Mouse (Mus musculus) kidney, adult 8-10 months (tissue): Measurements from ENCODE around the gene R3hdm2.

Experiments
- DNase-seq, 2 experiments: peaks; one replicate each; pipeline ENCODE4 v3.0.0; 2022

Gene R3hdm2

DNA sequence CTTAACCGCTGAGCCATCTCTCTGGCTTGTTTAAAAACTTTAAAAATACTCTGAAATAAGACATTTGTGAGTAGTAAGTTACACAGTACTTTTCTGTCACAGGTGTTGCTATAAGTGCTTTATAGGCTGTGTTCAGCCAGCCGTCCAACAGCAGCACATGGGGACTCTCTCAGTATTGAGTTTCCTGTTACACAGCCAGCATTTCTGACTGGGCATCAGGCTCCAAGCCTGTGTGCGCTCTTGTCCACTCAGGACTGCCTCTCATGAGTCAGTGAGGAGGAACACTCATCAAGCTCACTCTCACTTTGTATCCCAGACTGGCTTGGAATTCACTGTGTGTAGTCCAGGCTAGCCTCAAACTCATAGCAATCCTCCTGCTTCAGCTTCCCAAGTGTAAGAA lies 116.0 kb downstream of the R3hdm2 start:
- DNase-seq = no peak

DNA sequence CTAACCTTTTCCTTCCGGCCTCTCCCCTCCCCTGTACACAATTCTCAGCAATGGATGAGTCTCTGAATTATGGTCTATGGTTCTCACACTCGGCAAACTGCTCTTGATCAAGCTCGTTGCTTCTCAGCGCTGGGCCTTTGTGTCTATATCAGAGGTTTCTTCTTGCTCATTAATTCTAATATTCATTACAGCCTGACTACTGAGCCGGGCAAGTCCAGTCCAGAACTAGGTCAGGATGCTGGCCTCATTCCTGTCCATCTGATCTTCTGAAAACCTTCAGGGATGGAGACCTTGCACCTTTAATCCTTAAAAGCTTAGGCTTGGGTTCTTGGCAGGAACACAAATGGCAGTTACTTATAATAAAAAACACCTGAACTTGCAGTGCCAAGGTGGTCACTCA lies 119.4 kb downstream of the R3hdm2 start:
- no peak for DNase-seq

DNA sequence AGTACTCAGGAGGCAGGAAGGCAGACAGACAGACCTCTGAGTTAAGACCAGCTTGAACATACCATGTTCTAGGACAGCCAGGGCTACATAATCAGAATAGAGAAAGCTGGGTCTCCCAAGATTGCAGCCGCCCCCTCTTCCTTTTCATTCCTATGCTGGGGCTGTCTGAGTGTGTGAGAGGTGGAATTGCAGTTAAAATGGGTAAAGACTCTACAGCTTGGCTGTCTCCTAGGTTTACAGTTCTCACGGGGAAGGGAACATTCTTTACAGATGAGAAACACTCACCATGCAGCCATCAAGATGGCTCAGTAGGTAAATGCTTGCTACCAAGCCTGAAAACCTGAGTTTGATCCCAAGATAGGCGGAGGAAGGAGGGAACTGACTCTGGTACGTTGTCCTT lies 119.9 kb downstream of the R3hdm2 start:
- no peak for DNase-seq

DNA sequence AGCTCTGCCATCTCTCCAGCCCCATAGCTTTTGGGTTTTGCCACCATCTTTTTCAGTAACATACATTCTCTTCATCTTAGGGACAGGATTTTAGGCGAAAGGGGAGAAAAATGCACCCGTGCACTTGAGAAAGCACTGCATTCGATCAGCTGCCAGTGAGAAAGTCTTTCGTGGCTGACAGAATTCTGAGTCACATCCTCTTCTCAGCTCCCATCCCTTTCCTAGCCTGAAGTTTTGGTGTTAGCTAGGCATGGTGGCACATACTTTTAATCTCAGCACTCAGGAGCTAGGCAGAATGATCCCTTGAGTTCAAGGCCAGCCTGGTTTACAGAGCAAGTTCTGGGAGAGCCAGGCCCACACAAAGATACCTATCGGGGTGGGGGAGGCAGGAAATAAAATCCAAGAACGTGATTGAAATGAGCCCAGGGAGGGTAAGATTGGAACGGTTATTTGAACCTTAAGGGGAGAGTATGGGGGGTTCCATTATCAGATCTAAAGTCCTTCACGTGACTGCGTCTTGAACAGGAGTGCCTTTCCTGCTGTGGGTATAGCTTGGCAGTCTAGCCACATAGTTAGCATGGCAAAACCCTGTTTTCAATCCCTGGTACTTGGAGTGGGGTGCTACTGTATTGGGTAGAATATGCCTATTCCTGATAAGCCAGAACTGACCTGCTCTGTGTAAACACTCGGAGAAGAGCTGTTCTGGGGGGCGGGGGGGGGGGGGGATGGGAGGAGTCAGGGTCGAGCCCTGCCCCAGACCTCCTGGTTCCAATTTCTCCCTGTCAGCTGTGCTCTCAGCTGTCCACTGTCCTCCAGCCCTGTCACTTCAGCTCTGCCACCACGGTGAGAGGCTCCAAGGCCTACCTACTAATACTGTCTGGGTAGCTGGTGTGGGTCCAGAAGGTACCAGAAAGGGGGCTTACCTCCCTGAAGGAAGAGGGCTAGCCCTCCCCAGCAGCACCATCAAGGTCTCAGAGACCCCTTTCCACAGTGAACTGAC lies 121.1 kb downstream of the R3hdm2 start, which contains the start of gene Stac3:
Gene Stac3, plus strand, starts transcription at position 793 of the 1,000 bp plus-strand sequence.
- DNase-seq = no peak

DNA sequence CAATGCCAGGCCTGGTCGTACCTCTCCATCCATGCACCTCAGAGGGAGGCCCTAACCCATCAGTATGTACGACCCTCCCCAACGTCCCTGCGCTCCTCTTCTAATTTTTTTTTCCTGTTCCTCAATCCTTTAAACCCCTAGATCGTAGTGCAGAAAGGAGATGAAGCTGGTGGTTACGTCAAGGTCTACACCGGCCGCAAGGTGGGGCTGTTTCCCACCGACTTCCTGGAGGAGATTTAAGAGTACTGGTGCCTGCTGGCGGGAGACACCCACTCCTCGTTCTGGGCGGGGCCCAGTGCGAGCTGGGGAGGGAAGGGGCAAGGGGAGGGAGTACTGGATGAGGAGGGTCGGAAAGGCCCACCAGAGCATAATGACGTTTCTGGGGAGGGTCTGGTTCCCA lies 128.1 kb downstream of the R3hdm2 start:
- DNase-seq = peak; percentile 59 to 77

DNA sequence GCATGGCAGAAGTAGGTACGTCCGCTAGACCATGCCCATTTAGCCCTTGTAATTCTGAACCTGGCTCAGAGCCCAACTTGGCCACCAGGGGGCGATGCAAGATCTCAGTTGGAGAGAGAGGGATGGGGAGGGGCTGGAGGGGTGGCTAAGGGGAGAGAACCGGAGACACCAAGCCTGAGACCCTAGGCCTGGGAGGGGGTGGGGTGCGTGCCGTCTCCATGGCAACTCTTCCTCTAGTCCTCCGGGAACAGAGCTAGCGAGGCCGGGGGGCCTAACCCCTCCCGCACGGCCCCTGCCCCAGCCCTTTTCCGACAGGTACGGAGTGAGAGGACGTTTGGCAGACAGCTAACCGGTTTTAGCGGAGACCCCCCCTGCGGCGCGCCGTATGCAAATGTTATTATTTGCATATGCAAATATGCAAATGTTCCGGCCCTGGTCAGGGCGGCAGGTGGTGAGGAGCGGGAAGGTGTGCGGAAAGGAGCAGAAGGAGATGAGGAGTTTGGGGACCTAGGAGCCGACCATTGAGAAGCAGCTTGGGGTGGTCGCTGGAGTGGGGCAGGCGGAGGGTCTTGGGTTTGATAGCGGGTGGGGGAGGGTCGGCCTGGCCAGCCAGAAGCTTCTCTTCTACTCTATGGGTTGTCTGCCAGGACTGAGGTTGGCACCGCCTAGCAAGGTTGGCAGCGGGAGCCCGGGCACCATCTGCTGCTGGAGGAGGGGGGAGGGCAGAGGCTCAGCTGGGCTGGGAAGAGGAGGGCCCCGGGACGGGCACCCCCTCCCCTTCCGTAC lies 129.1 kb downstream of the R3hdm2 start:
- peak; percentile 73 to 87 for DNase-seq

DNA sequence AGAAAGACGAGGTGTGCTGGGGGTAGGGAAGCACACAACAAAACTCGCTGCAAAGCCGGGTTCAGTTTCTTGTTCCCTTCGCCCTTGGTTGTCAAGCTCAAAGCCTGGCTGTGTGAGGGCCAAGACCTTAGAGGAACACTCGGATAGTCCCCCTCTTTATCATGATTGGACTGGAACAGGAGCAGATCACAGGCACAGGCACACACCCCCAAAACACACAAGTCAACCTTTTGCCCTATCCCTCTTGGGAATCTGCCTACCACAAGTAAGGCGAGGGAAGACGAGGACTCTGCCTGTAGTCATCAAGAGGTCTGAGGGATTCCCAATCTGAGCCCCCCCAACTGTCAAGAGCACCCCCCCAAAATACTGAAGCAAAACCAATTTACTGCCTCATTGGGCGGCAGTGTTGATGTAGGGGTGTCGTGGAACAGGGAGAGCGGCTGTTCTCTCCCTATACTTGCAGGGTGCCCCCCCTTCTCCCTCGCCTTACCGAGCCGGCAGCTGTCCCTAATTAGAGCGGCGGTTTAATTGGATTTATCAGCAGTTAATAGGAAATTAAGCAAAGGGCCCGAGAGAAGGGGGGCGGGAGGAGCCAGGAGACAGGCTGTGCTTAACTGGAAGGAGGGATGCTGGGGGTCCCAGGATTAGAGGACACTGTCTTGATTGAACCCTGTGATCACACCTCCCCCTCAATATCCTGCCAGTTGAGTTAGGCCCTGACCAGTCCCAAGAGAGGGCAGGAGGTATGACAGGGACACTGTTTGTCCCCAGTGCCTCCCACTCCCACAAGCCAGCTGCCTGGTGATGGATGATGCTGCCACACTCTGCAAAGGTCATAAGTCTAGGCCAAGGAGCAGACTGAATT lies 129.9 kb downstream of the R3hdm2 start:
- no peak for DNase-seq

DNA sequence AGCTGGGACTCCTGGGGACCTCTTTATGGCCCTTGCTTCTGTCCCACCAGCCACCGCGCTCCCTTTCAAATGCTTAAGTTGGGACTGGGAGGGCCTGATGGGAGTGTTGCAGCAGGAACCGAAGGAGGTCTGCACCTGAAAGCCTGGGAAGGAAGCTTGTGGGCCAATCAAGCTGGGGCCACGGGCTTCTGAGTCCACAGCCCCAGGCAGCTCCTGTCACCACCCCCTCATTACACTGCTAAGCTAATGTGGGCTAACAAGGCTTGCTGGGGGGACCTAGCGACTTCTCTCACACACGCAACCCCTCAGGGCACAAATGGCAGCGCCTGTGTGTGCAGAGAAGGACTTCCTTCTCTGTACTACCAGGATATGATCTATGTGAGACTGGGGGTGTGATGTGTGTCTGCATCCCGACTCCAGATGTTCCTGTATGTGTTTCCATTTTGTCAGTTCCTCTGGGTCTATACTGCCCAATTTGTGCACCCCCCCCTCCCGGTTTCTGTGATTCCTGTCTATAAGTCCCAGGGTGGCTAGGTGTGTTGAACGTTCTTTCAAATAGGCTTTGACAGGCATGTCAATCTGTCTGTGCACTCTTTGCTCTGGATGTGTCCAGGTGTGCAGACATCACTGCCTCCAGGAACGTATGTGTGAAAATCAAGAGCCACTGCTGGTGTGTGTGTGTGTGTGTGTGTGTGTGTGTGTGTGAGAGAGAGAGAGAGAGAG lies 130.9 kb downstream of the R3hdm2 start:
- no peak for DNase-seq

DNA sequence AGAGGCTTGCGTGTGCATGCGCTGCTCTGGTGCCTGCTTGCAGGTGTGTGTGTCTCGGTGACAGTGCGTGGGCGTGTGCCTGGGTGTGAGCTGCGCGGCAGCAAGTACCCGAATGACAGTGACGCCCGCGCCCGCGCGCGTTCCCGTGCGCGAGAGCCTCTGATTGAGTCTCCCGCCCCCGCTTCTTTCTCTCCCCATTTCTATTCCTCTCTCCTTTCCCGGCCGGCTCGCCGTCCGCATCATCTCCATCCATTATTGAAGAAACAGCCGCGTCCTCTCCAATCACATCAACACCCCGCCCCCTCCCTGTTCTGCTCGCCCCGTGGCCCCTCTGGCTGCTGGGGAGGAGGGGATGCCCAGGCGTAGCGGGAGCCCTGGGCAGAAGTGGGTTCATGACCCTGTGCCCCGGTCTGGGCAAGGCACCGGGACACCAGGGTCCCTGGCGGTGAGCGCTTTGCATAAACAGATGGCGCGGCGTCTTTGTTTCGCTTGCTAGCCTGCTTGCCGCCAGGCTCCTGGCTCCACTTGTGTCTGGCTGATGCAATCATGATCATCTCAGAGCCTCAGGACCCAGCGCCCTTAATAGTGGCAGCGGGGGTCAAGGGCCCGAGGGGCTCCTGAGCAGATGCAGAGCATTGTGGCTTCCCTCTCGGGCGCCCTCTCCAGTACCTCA lies 131.6 kb downstream of the R3hdm2 start:
- no peak for DNase-seq

DNA sequence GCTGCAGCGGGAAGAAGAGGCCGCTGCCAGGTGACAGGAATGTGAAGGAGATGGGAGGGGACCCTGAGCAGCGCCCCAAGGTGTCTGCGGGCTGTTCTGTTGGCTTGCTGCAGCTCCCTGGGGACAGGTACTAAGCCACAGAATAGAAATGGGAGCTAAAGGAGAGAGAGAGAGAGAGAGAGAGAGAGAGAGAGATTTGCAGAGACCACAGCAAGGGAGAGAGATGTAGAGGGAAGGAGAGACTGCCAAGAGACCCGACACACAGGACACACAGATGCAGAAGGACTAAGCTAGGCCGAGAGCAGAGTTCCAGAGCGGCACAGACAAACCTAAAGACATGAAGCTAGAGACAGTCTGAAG lies 132.2 kb downstream of the R3hdm2 start:
- no peak for DNase-seq

DNA sequence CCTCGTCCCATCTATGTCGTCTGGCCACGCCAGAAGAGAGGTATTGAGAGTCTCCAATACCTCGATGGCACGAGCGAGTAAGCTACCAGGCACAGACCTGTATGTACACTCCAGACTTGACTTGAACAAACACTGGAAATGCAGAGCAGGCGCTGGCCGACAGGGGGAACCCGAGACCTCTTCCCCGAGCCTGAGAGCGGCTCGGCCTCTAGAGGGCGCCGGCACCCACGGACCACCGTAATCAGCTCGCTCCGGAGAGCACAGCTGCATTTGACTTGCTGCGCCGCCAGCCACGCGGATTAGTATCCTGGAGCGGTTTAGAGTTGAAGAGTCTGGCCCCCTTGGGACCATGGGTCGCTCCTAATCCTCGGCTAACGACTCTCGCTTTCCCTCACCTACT lies 132.7 kb downstream of the R3hdm2 start:
- DNase-seq = peak; percentile 86 to 96

DNA sequence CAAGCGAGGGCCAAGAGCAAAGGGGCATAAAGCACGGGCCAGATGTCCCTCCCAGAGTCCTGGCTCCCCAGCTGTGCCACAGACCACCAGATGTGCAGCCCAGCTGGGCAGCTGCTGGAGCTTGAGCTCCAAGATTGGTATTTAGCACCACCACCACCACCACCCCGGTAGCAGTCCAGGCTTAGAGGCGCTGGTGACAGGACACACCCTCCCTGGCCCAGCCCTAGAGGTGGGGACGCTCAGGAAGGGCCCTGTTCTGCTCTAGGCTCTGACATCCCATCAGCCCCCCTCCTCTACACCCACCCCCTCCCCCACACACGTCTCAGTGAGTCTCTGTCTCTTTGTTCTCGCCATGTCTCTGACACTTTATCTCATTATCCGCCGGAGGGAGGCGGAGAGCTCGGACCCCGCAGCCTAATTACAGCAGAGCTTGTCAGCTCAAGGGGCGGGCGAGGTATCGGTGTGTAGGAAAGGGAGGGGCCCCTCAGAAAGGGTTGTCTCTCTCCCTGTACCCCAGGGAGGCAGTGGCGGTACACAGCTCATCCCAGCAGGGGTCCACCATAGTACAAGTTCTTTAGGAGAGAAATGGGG lies 133.5 kb downstream of the R3hdm2 start:
- no peak for DNase-seq

DNA sequence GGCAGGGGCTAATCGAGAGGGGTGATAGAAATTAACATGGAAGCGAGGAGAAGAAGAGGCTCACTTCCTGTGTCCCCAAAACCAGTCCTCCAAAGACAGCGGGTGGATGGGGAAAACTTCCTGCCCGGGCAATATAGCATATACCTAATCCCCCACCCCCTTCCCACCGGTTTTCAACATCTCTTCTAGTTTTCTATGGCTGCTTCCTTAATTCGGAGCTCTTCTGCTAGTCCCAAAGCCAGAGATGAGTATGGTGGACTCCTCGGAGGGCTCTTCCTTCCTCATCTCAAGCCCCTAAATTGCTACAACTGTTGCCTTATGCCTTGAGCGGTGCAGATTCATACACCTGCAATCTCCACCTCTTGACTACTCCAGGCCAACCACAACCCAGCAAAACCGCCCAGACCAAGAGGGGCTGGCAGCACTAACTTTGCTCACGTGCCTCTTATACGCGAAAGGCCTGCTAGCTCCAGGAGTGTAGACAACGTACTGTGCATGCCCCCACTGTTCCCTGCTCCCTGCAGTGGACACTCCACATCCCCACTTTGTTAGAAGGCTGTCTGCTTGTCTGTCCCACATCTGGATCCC lies 134.1 kb downstream of the R3hdm2 start:
- no peak for DNase-seq

DNA sequence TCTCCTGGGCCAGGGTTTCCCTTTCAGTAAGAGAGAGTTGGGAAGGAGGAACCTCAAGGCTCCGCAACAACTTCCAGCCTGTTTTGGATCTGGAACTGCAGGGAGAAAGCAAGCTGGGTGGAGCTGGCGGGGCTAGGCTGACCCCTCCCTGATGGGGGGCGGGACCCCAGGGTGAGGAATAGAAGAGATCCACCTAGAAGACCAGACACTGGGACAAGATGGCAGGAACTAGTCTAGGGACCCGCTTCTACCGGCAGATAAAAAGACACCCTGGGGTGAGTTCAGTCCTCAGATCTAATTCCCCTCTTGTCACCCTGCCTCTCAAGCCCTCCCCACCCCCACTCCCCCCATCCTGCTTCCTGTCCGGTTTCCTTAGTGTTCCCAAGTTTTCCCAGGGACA lies 134.6 kb downstream of the R3hdm2 start, which contains the start of gene Ndufa4l2:
Gene Ndufa4l2, plus strand, starts transcription at position 204 of the 400 bp plus-strand sequence.
- no peak for DNase-seq

DNA sequence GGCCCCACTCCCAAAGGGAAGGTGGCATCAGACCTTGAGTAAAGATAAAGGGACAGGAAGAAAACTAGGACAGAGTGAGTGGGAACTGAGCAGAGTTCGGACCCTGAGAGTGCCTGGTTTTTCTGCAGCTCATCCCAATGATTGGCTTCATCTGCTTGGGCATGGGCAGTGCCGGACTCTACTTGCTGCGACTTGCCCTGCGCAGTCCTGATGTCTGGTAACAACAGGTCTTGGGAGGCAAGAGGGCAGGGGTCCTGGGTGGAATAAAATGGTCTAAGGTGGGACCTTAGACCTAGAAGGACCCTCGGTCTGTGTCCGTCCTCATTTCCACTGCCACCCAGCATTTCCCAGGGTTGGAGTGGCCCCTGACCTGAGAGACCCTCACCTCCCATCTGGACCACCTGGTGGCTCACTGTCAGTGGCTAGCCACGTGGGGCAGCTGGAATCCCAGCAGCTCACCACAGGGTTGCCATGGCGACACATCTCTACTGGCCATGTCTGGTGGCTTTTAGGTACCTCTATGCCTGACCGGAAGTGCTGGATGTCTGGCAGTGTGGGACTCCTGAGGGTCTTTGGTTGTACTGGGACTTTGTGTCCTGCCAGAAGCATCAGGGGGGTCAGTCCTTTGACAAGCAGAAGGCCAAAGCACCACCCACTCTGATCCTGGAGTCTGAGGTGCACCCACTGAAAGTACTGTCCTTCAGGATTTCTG lies 135.3 kb downstream of the R3hdm2 start:
- no peak for DNase-seq

DNA sequence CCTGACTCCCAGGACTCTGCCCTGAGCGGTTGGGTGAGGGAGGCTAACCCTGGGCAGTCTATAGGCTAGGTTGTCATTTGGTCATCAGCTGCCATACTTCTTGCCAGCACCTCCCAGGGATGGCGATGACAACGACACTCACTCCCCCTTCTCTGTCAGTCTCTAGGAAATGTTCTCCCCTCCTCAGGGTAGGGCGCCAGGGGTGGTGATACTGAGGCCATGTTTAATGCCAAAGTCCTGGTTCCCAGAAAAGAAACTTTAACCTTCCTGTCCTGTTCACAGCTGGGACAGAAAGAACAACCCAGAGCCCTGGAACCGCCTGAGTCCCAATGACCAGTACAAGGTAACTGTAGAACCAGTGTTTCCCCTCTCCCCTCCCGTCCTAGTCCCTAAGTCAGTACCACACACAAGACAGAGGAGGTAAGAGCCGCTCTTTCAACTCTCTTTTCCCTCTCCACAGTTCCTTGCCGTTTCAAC lies 135.9 kb downstream of the R3hdm2 start:
- no peak for DNase-seq

DNA sequence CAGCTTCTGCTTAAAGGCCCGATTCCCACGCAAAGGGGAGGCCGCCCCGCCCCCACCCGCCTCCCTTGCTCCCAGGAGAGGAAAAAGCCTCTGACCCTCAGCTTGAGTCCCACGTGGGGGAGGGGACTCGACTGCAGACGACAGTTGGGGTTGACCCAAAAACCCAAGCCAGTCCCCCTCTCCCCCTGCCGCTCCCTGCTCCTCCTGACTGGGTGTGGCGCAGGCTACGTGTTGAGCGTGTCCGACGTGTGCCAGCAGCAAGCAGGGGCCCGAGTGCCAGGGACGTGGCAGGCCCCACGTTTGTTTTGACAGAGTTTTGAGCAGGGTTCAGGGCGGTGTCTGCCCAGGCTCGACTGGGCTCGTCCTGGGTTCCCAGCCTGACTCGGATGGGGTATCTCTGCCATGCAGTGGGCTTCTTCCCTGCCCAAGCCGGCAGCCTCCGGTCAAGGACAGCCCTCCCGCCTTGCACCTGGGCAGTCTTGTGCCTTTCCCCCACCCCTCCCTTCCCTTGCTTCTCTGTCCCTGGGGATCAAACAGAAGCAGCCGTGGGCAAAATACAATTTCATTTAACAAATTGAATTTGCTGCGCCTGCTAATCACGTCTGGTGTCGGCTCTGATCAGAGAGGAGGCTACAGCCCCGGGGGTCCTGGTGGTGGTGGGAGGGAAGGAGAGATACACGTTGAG lies 136.6 kb downstream of the R3hdm2 start:
- DNase-seq = no peak

DNA sequence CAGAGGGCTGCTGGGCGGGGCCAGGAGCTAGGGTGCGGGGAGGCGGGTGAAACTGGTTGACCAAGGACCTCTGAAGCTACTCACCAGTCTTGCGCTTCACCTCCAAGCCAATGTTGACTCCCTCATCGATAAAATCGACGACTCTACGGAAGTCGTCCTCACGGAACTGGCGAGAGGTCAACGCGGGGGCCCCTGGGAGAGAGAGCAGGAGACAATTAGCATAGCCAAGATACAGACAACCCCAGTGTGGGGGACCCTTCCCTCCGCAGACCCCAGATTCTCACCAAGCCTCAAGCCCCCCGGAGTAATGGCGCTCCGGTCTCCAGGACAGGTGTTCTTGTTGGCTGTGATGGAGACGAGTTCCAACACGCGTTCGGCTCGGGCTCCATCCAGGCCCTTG lies 137.8 kb downstream of the R3hdm2 start:
- DNase-seq = no peak

DNA sequence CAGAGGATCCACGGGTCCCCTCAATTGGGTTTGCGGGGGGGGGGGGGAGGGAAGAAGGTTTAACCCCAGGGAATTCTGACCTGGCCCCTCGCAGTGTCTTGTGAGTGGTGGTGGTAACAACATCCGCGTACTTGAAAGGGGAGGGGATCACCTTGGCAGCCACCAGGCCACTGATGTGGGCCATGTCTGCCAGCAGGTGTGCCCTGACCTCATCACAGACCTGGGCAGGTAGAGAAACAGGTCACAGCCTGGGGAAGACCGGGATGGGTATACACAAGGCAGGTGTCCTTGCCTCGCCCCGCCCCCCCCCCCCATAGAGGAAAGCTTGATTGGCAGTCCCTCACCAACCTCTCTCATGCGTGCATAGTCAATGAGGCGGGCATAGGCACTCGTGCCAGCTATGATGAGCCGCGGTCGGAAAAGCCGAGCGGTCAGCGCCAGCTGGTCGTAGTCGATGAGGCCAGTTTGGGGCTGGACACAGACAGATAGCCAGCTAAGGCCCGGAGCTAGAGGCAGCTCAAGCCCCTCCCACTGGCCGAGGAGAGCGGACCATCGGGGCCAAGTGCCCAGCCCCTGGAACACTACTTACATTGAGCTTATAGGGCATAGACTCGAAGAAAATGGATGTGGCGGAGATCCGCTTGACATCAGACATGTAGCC lies 139.0 kb downstream of the R3hdm2 start:
- DNase-seq = no peak
